Mouse (Mus musculus): ENCODE measurements at regions not wholly inside any gene's neighbourhood (a gene's known extent, or its start where the extent isn't known, plus 50 kb on each side); places are given as distances from the start of the nearest gene placed in this dataset.

DNA sequence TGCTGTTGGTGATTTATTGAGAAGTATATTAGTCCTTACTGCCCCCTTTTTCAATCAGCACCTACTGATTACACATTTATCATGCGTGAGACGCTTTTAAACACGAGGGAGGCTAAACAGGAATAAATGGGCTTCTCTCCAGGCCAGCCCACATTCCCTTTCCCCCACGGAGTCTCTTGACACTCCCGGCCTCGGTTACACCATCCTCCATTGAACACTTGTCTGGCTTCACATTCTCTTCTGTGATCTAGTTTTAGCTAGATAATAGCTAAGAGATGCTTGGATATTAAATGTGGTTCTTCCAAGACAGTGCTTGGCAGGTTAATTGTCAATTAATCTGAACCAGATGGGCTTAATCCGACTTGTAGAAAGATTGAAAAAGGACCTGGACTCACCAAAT, 189.4 kb downstream of the Slc30a10 start:
- ATAC-seq (ENCODE audit: low FRiP score, low read depth): no peak

DNA sequence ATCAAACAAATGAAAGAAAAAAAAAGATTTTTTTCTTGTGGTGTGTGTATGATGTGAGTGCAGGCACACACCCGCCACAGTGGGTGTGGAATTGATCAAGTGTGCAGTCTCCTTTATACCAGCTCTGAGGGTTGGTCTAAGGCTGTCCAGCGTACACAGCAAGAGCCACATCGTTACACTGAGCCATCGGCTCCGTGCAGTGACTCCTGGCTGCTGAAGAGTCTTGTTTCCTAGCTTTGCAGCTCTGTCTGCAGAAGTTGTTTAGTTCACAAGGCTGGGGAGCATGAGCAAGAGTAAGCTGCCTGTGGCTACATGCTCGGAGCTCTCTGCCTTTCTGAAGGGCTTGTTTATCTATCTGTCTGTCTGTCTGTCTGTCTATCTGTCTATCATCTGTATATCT, 193.5 kb downstream of the Slc30a10 start:
- no peak for TF ChIP-seq POLR2A (IDR thresholded peaks at IDR 0.05; ENCODE audit: borderline replicate concordance, extremely low read depth, insufficient read depth, insufficient read length)
- H3K4me1 ChIP-seq (ENCODE audit: control insufficient read depth, insufficient read depth, low read length): peaks cover 7% of the 10 kb centered on the region; the same call in 1 of the 2 replicates
- no peak overlapping the region for H3K4me3 ChIP-seq (replicated peaks; ENCODE audit: low read length)
- no peak overlapping the region for H3K4me2 ChIP-seq (replicated peaks; ENCODE audit: low read depth, low read length, severe bottlenecking)
- DNase-seq (ENCODE audit: low spot score): no peak
- H3K36me3 ChIP-seq (ENCODE audit: control insufficient read depth, insufficient read depth, low read length): no peaks in the 10 kb centered on the region
- no peaks in the 10 kb centered on the region for H3K9me3 ChIP-seq (ENCODE audit: control insufficient read depth, low read length)
- no peak overlapping the region for H3K9ac ChIP-seq (ENCODE audit: low read depth, low read length, severe bottlenecking)
- no peak overlapping the region for H3K27ac ChIP-seq (replicated peaks; ENCODE audit: low read depth, low read length)
- no peak for ATAC-seq (ENCODE audit: low FRiP score, low read depth)
- 66% methylated on average over 6 of the region's 6 CpGs for WGBS
- no peaks in the 10 kb centered on the region for H3K27me3 ChIP-seq (ENCODE audit: control insufficient read depth, insufficient read depth, low read length)

More for the DNA sequence above, 189.4 kb downstream of the Slc30a10 start:
- Histone ChIP-seq H3K36me3 (ENCODE audit: control insufficient read depth, insufficient read depth, low read length) (no peaks in the 10 kb centered on the region), H3K9me3 (ENCODE audit: control insufficient read depth, low read length) (no peaks in the 10 kb centered on the region), H3K9ac (ENCODE audit: low read depth, low read length, severe bottlenecking) (no peak overlapping the region), H3K27ac (replicated peaks; ENCODE audit: low read depth, low read length) (no peak overlapping the region), H3K27me3 (ENCODE audit: control insufficient read depth, insufficient read depth, low read length) (no peaks in the 10 kb centered on the region), H3K4me2 (replicated peaks; ENCODE audit: low read depth, low read length, severe bottlenecking) (no peak overlapping the region), H3K4me3 (replicated peaks; ENCODE audit: low read length) (no peak overlapping the region), H3K4me1 (ENCODE audit: control insufficient read depth, insufficient read depth, low read length) (peaks cover 7% of the 10 kb centered on the region; the same call in 1 of the 2 replicates)
- peak; percentile 29 for DNase-seq (ENCODE audit: low spot score)
- WGBS: 37% methylated on average over 7 of the region's 7 CpGs
- no peak for TF ChIP-seq POLR2A (IDR thresholded peaks at IDR 0.05; ENCODE audit: borderline replicate concordance, extremely low read depth, insufficient read depth, insufficient read length)

DNA sequence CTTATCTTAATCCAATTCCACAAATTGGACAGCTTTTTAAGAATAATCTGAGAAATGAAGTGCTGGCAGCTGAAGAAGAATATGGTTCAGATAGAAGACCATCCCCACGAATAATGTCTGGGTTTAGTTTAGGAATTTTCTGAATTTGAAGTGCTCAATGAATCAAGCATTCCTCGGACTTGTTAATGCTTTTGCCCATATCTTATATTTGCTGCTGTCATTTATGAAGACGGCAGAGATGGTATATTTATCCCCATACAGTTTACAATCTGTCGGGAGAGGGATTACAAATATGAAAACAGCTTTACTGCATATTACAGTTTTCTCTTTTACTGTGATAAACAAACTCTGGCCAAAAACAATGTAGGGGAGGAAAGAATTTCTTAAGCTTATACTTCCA, 194.3 kb downstream of the Slc30a10 start:
- WGBS: 81% methylated on average over 4 of the region's 4 CpGs
- no peak overlapping the region for H3K9ac ChIP-seq (ENCODE audit: low read depth, low read length, severe bottlenecking)
- no peak for DNase-seq (ENCODE audit: low spot score)

DNA sequence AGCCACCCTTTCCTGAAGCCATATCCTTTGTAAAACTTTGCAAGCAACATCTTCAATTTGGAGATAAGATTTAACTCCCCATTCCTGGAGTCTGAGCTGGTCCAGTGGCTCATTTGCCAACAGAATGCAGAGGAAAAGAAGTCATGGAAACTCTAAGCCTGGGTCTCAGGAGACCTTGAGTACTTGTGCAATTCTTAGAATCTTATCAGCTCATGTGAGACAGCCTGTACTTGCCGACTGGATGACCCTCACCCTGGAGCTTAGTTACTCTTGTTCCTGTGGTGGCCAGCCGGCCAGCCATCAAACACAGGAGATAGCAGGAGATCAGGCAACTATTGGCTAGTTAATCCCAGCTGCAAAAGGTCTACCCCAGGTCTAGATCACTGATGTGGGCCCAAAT, 196.3 kb downstream of the Slc30a10 start:
- 75% methylated on average over 2 of the region's 2 CpGs for WGBS
- H3K4me3 ChIP-seq (replicated peaks; ENCODE audit: low read length): no peak overlapping the region

More for the DNA sequence above, 194.3 kb downstream of the Slc30a10 start:
- H3K9me3 ChIP-seq (ENCODE audit: control insufficient read depth, low read length): no peaks in the 10 kb centered on the region
- no peak overlapping the region for H3K4me3 ChIP-seq (replicated peaks; ENCODE audit: low read length)
- ATAC-seq (ENCODE audit: low FRiP score, low read depth): no peak
- H3K4me1 ChIP-seq (ENCODE audit: control insufficient read depth, insufficient read depth, low read length): peaks cover 7% of the 10 kb centered on the region; the same call in 1 of the 2 replicates
- no peak for TF ChIP-seq POLR2A (IDR thresholded peaks at IDR 0.05; ENCODE audit: borderline replicate concordance, extremely low read depth, insufficient read depth, insufficient read length)
- no peaks in the 10 kb centered on the region for H3K36me3 ChIP-seq (ENCODE audit: control insufficient read depth, insufficient read depth, low read length)
- H3K4me2 ChIP-seq (replicated peaks; ENCODE audit: low read depth, low read length, severe bottlenecking): no peak overlapping the region
- no peaks in the 10 kb centered on the region for H3K27me3 ChIP-seq (ENCODE audit: control insufficient read depth, insufficient read depth, low read length)
- H3K27ac ChIP-seq (replicated peaks; ENCODE audit: low read depth, low read length): no peak overlapping the region

DNA sequence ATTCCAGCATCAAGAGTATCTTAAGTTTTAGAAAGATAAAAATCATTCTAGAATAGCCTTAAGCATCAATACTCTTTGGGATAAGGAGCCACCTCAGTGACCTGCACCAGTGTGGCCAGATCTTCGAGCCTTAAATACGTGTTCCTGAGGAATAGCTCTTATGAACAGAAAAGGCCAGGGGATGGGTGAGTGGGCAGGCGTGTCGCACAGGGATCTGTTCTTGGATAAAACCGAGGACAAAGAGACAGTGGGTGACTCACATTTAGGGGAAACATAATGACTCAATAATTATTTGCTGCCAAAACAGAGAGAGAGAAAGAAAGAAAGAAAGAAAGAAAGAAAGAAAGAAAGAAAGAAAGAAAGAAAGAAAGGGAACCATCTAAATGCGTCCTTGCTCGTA, 200.4 kb downstream of the Slc30a10 start:
- no peak for ATAC-seq (ENCODE audit: low FRiP score, low read depth)

More for the DNA sequence above, 196.3 kb downstream of the Slc30a10 start:
- DNase-seq (ENCODE audit: low spot score) (no peak), ATAC-seq (ENCODE audit: low FRiP score, low read depth) (no peak)
- Histone ChIP-seq H3K4me2 (replicated peaks; ENCODE audit: low read depth, low read length, severe bottlenecking) (no peak overlapping the region), H3K4me1 (ENCODE audit: control insufficient read depth, insufficient read depth, low read length) (no peaks in the 10 kb centered on the region), H3K27ac (replicated peaks; ENCODE audit: low read depth, low read length) (no peak overlapping the region), H3K9me3 (ENCODE audit: control insufficient read depth, low read length) (no peaks in the 10 kb centered on the region), H3K27me3 (ENCODE audit: control insufficient read depth, insufficient read depth, low read length) (no peaks in the 10 kb centered on the region), H3K36me3 (ENCODE audit: control insufficient read depth, insufficient read depth, low read length) (no peaks in the 10 kb centered on the region), H3K9ac (ENCODE audit: low read depth, low read length, severe bottlenecking) (no peak overlapping the region)
- no peak for TF ChIP-seq POLR2A (IDR thresholded peaks at IDR 0.05; ENCODE audit: borderline replicate concordance, extremely low read depth, insufficient read depth, insufficient read length)

DNA sequence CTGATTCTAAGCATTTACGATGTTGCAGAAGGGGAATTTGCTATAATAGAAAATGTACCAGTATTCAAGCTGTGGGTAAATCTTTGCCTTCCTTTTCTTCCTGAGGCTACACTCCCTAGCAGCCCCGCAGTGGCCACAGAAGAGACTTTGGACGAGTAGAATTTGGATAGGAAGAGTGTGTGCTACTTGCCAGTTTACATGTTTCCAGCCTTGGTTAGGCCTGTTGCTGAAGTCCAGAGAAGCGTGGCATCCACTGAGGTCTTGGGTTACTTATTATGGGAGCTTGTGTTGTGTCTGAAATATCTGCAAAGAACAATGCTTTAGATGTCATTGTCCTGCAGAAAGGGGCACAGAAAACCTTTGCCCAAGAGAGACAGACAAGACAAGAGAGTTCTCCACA, 200.8 kb downstream of the Slc30a10 start:
- 85% methylated on average over 4 of the region's 4 CpGs for WGBS
- Histone ChIP-seq H3K4me3 (replicated peaks; ENCODE audit: low read length) (no peak overlapping the region), H3K27ac (replicated peaks; ENCODE audit: low read depth, low read length) (no peak overlapping the region), H3K4me1 (ENCODE audit: control insufficient read depth, insufficient read depth, low read length) (no peaks in the 10 kb centered on the region), H3K9me3 (ENCODE audit: control insufficient read depth, low read length) (no peaks in the 10 kb centered on the region), H3K4me2 (replicated peaks; ENCODE audit: low read depth, low read length, severe bottlenecking) (no peak overlapping the region), H3K9ac (ENCODE audit: low read depth, low read length, severe bottlenecking) (no peak overlapping the region), H3K27me3 (ENCODE audit: control insufficient read depth, insufficient read depth, low read length) (no peaks in the 10 kb centered on the region), H3K36me3 (ENCODE audit: control insufficient read depth, insufficient read depth, low read length) (no peaks in the 10 kb centered on the region)
- no peak for TF ChIP-seq POLR2A (IDR thresholded peaks at IDR 0.05; ENCODE audit: borderline replicate concordance, extremely low read depth, insufficient read depth, insufficient read length)
- no peak for DNase-seq (ENCODE audit: low spot score)
- no peak for ATAC-seq (ENCODE audit: low FRiP score, low read depth)

More for the DNA sequence above, 200.4 kb downstream of the Slc30a10 start:
- H3K27me3 ChIP-seq (ENCODE audit: control insufficient read depth, insufficient read depth, low read length): no peaks in the 10 kb centered on the region
- no peak for DNase-seq (ENCODE audit: low spot score)
- H3K9me3 ChIP-seq (ENCODE audit: control insufficient read depth, low read length): no peaks in the 10 kb centered on the region
- no peak overlapping the region for H3K27ac ChIP-seq (replicated peaks; ENCODE audit: low read depth, low read length)
- 89% methylated on average over 7 of the region's 7 CpGs for WGBS
- no peaks in the 10 kb centered on the region for H3K4me1 ChIP-seq (ENCODE audit: control insufficient read depth, insufficient read depth, low read length)
- TF ChIP-seq POLR2A (IDR thresholded peaks at IDR 0.05; ENCODE audit: borderline replicate concordance, extremely low read depth, insufficient read depth, insufficient read length): no peak
- H3K9ac ChIP-seq (ENCODE audit: low read depth, low read length, severe bottlenecking): no peak overlapping the region
- H3K36me3 ChIP-seq (ENCODE audit: control insufficient read depth, insufficient read depth, low read length): no peaks in the 10 kb centered on the region
- H3K4me2 ChIP-seq (replicated peaks; ENCODE audit: low read depth, low read length, severe bottlenecking): no peak overlapping the region
- no peak overlapping the region for H3K4me3 ChIP-seq (replicated peaks; ENCODE audit: low read length)
